Mouse (Mus musculus) right cerebral cortex, adult 18-20 months (tissue): Measurements from ENCODE around the gene Tab1.
A peak's percentile ranks its signal among the peaks of the same experiment; 100 is the strongest.

ENCODE experiments used
- DNase-seq: peaks from one replicate; pipeline ENCODE4 v3.0.0; 2022; ENCODE audit warnings: mixed read lengths

The Tab1 gene

GRCm38 (mm10) chr15:80132993-80133586 lies at the start of gene Tab1:
Gene Tab1, plus strand, starts transcription at chr15:80133127.
- DNase-seq, result peak; percentile 91

- peak; percentile 98 for DNase-seq
These were observed 49.6 kb upstream of the Tab1 start for GRCm38 (mm10) chr15:80083276-80083731.

GRCm38 (mm10) chr15:80083740-80084139 lies 49.2 kb upstream of the Tab1 start:
- no peak for DNase-seq

GRCm38 (mm10) chr15:80087406-80088012 lies 45.4 kb upstream of the Tab1 start:
- no peak for DNase-seq

- peak; percentile 92 for DNase-seq
These were observed 44.3 kb upstream of the Tab1 start for GRCm38 (mm10) chr15:80088637-80089036.

- DNase-seq, result no peak
These were observed 42.8 kb upstream of the Tab1 start for GRCm38 (mm10) chr15:80090155-80090554.

- no peak for DNase-seq
These were observed 42.2 kb upstream of the Tab1 start for GRCm38 (mm10) chr15:80090741-80091120.

- peak; percentile 86 for DNase-seq
These were observed 41.6 kb upstream of the Tab1 start, which contains the start of the genes Syngr1 and Rpl3 for GRCm38 (mm10) chr15:80091121-80091955. Gene Syngr1, plus strand, starts transcription at chr15:80091334. Gene Rpl3, minus strand, starts transcription at chr15:80091868.

GRCm38 (mm10) chr15:80092041-80092441 lies 40.9 kb upstream of the Tab1 start:
- DNase-seq, result no peak

- DNase-seq, result peak; percentile 55
These were observed 40.3 kb upstream of the Tab1 start for GRCm38 (mm10) chr15:80092599-80092998.

GRCm38 (mm10) chr15:80094201-80094600 lies 38.7 kb upstream of the Tab1 start:
- DNase-seq, result no peak

- no peak for DNase-seq
These were observed 37.3 kb upstream of the Tab1 start for GRCm38 (mm10) chr15:80095596-80095995.

GRCm38 (mm10) chr15:80096406-80096805 lies 36.5 kb upstream of the Tab1 start:
- no peak for DNase-seq

- DNase-seq, result no peak
These were observed 35.7 kb upstream of the Tab1 start for GRCm38 (mm10) chr15:80096946-80097881.

GRCm38 (mm10) chr15:80097999-80098461 lies 34.9 kb upstream of the Tab1 start:
- no peak for DNase-seq

- peak; percentile 55 for DNase-seq
These were observed 34.1 kb upstream of the Tab1 start for GRCm38 (mm10) chr15:80098809-80099208.

- no peak for DNase-seq
These were observed 33.5 kb upstream of the Tab1 start for GRCm38 (mm10) chr15:80099477-80099876.

- DNase-seq, result no peak
These were observed 32.7 kb upstream of the Tab1 start for GRCm38 (mm10) chr15:80100196-80100595.

GRCm38 (mm10) chr15:80100871-80101270 lies 32.1 kb upstream of the Tab1 start:
- peak; percentile 66 for DNase-seq

- no peak for DNase-seq
These were observed 31.4 kb upstream of the Tab1 start for GRCm38 (mm10) chr15:80101503-80101902.

- DNase-seq, result no peak
These were observed 30.4 kb upstream of the Tab1 start for GRCm38 (mm10) chr15:80102495-80102894.
